Mouse (Mus musculus): ENCODE measurements around the gene Glp2r. TPM values are rescaled to one million over a fixed set of nuclear protein-coding genes. Genes with fewer than 3 reads are reported as not detected.

Glp2r gene
- total RNA-seq, 2 experiments from 2014 or later = 1.9 to 2.3 TPM

Other genes with a start within 250 kb of the Glp2r start
- gene Rcvrn, start 75.8 kb downstream of the Glp2r start, total RNA-seq (2021) = 1 to 10 TPM; 2.8 to 3.0 TPM
- gene Gsg1l2, start 3.5 kb upstream of the Glp2r start, total RNA-seq (2021) = not detected
- under 1 TPM; 0.41 to 0.65 TPM for gene Dhrs7c, start 27.0 kb upstream of the Glp2r start, total RNA-seq (2021)
- 10 to 100 TPM; 20.5 to 25.4 TPM for gene Usp43, start 151.0 kb upstream of the Glp2r start, total RNA-seq (2021)
- 1 to 10 TPM; 7.2 to 9.9 TPM for gene Cfap52, start 194.5 kb upstream of the Glp2r start, total RNA-seq (2021)
- gene Stx8, start 195.0 kb upstream of the Glp2r start, total RNA-seq (2021) = 10 to 100 TPM; 28.1 to 28.4 TPM